Mouse (Mus musculus): Measurements from ENCODE around the gene Aacs.
"Not testable (repeated sequence)": the region's sequence is repeated elsewhere in the genome, so short reads cannot be mapped to it uniquely, and the experiment has no call there.

Aacs gene

DNA sequence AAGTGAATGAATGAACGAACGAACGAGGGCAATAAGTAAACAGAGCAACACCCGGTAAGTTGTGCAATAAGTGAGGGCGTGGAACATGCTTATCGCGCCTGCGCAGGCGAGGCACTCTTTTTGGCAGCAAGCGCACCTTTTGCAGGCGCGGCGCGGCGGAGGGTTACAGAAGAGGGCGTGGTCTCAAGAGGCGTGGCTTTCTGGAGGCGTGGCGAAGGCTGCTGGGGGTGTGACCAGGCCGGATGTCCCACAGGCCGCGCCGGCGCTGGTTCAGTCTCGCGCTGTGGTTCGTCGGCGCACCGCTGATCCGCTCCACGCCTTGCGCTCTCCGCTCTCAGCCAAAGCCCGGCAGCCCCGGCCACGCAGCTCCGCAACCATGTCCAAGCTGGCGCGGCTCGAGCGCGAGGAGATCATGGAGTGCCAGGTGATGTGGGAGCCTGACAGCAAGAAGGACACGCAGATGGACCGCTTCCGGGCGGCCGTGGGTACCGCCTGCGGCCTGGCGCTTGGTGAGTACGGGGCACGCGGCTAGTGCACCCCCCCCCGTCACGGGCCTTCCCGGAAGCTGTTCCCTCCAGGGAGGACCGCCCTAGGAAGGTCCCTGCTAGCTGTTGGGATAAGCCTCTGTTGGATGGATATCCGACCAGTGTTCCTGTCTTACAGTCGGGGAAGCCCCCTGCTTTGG, at the start of gene Aacs:
Aacs (plus strand) TSS at position 214 of the 685 bp plus-strand sequence.
- DNase-seq (ENCODE audit: low spot score) = peak; percentile 98

GRCm38 (mm10) chr5:125426343-125426742, 49.3 kb upstream of the Aacs start:
- DNase-seq (ENCODE audit: low spot score) = no peak

DNA sequence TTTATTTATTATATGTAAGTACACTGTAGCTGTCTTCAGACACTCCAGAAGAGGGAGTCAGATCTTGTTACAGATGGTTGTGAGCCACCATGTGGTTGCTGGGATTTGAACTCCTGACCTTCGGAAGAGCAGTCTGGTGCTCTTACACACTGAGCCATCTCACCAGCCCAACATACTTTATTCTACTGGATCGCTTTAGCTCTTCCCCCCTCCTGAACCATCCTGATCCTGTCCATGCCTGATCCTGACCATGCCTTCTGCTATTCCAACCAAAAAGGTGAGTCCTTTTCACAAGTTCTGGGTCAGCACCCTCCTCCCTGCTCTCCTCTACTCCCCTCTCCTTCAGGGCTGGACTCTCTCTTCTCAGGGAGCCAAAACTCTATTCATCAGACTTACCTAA, 43.3 kb upstream of the Aacs start:
- DNase-seq (ENCODE audit: low spot score) = not testable (repeated sequence)

DNA sequence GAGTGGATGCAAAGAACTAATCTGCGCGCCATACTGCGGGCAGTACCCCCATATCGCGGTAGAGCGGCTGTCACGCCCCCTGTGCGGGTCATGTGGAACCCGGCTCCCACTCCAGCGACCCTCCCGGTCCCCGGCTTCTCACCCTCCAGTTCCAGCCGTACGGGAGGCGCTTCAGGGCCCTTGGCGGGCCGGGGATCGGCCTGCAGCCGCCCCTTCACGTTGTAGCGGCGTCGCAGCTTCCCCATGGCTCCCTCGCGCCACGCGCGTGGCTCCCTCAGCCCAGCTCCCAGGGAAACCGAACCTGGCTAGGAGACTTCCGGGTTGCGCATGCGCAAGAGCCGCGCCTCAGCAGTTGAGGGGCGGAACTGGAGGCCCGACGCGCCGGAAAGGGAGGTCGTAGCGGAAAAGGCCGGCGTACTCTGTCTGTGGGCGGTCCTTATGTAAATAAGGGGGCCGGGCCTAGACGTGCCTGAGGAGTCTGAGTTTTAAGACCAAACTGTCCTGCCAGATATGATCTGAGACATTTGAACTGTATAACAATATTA, 41.7 kb upstream of the Aacs start, which contains the start of gene Dhx37:
Dhx37 (minus strand) TSS at position 329 of the 545 bp plus-strand sequence.
- peak; percentile 94 for DNase-seq (ENCODE audit: low spot score)

GRCm38 (mm10) chr5:125434347-125434746, 41.3 kb upstream of the Aacs start:
- DNase-seq (ENCODE audit: low spot score) = not testable (repeated sequence)

- no peak for DNase-seq (ENCODE audit: low spot score)
Measured at GRCm38 (mm10) chr5:125440583-125441233, 34.9 kb upstream of the Aacs start.

- DNase-seq (ENCODE audit: low spot score) = peak; percentile 43
Measured at GRCm38 (mm10) chr5:125441234-125442114, 34.1 kb upstream of the Aacs start, which contains the start of gene Bri3bp. Gene Bri3bp (plus strand): TSS chr5:125441568.

GRCm38 (mm10) chr5:125442136-125442995, 33.2 kb upstream of the Aacs start:
- DNase-seq (ENCODE audit: low spot score) = no peak

DNA sequence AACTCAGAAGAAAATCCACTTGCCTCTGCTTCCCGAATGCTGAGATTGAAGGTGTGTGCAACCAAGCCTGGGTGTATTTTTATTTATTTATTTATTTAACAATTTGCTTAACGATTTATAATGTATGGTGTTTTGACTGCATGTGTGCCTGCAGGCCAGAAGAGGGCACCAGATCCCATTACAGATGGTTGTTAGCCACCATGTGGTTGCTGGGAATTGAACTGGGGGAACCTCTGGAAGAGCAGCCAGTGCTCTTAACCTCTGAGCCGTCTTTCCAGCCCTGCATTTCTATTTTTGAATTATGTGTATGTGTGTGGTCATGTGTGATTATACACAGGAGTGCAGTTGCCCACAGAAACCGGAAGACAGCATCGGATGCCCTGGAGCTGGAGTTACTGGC, 32.3 kb upstream of the Aacs start:
- DNase-seq (ENCODE audit: low spot score) = no peak

DNA sequence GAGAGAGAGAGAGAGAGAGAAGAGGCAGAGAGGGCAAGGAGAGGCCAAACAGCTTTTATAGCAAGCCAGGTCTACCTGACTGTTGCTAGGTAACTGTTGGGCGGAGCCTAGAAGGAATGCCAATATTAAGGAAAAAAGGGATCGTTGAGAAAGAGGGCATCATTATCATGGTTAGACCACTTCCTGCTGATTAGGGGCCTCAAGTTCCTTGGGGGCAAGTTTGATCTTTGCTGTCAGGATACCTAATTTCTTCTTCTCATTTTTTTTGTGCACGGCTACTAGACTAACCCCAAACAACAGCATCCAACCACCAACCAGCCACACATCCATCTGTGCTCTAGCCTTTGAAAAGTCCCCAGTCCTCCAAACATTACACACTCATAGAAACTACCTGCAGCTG, 31.7 kb upstream of the Aacs start:
- DNase-seq (ENCODE audit: low spot score) = no peak

- no peak for DNase-seq (ENCODE audit: low spot score)
Measured at GRCm38 (mm10) chr5:125444554-125444953, 31.1 kb upstream of the Aacs start.

DNA sequence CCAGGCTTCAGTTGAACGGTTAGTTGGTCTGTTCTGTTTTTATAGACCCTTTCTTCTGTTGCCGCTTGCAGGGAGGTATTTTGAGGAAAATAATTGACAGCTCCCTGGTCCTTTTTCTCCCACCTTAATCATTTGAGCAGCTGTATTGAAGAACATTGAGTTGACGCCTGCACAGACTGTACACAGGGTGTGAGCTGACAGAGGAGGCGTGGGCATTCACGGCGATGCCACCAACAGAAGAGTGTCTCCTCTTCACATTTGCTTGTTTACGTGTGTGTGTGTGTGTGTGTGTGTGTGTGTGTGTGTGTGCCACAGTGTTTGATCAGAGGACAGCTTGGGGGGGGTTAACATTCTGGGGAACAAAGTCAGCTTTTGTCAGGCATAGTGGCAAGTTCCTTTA, 29.3 kb upstream of the Aacs start:
- no peak for DNase-seq (ENCODE audit: low spot score)

DNA sequence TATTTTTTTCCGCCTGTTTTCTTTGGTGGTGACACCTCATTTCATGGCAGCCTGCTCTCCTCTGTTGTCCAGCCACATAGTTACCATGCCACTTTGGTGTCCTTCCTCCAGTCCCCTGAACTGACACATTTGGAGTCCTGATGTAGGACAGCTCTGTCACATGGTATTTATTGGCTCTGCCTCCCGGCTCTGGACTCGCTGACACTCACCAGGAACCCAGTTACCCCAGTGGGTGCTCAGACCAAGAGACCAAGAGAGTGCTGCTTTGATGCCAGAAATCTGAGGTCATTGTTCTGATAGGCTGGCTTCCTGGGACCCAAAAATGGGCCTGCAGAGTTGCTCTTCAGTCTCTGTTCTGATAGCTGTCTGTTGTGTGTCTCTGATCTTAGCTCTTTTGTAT, 27.6 kb upstream of the Aacs start:
- no peak for DNase-seq (ENCODE audit: low spot score)

DNA sequence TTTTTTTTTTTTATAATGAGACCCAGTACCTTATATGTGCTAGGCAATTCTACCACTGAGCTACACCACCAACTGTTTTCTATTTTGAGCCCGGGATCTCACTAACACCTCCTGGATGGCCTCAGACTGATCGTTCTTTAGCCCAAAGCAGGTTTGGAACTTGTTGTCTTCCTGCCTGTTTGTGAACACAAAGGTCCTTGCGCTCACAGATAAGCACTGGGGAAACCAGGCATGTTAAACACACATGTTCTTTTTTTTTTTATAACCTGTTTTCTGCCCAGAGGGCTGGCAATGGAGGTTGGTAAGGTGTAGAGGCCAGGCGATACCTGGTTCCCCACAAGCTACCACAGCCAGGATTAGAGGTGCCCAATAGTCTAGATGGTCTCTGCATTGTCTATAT, 27.0 kb upstream of the Aacs start:
- DNase-seq (ENCODE audit: low spot score) = no peak

GRCm38 (mm10) chr5:125449306-125449705, 26.3 kb upstream of the Aacs start:
- DNase-seq (ENCODE audit: low spot score) = no peak

DNA sequence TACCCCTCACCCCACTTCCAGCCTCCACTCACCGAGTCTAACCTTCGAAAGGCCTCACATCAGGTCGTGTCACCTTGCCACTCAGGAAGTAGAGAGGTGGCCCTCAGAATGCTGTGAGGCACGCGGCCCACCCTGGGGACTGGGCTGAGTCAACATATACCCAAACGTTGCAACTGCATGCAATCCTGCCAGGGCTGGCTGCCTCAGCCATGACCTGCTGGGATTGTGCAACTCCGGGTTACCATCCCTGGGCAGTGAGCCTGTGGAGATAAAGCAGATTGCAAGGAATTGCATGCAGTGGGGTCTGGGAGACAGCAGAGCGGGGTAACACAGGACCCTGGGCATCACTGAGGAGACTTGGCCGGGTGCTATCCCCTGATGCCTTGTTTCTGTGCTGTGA, 23.0 kb upstream of the Aacs start:
- DNase-seq (ENCODE audit: low spot score) = no peak

GRCm38 (mm10) chr5:125456100-125456499, 19.5 kb upstream of the Aacs start:
- no peak for DNase-seq (ENCODE audit: low spot score)

- DNase-seq (ENCODE audit: low spot score) = no peak
Measured at GRCm38 (mm10) chr5:125457538-125457937, 18.1 kb upstream of the Aacs start.

- DNase-seq (ENCODE audit: low spot score) = no peak
Measured at GRCm38 (mm10) chr5:125460574-125460973, 15.0 kb upstream of the Aacs start.

- DNase-seq (ENCODE audit: low spot score) = peak; percentile 56
Measured at GRCm38 (mm10) chr5:125461868-125462445, 13.7 kb upstream of the Aacs start.

- no peak for DNase-seq (ENCODE audit: low spot score)
Measured at GRCm38 (mm10) chr5:125465192-125465591, 10.4 kb upstream of the Aacs start.

All from layer of hippocampus, adult 11-12 months (tissue).